Mouse (Mus musculus): ENCODE data around the gene Rab11fip3. TPM values are rescaled to one million over a fixed set of nuclear protein-coding genes. Genes with fewer than 3 reads are reported as not detected.
A peak's percentile ranks its signal among the peaks of the same experiment; 100 is the strongest.

Gene Rab11fip3
- polyA plus RNA-seq, 1 experiment from 2014 or later, result 15.8 TPM

GRCm38 (mm10) chr17:25941511-25942241 is 127.7 kb downstream of the Rab11fip3 start:
- H3K36me3 ChIP-seq (ENCODE audit: control insufficient read depth, insufficient read depth, low read length), result peaks cover 10% of the 10 kb centered on the region
- ATAC-seq (ENCODE audit: low read depth) (peak; percentile 74), DNase-seq (ENCODE audit: low spot score) (peak; percentile 68)
- 3% methylated on average over 48 of the region's 54 CpGs for WGBS
- peak overlapping the region; percentile 95 for H3K9ac ChIP-seq (ENCODE audit: low read depth, low read length)
- H3K4me1 ChIP-seq (ENCODE audit: control insufficient read depth, insufficient read depth, low read length), result peaks cover 18% of the 10 kb centered on the region
- no peaks in the 10 kb centered on the region for H3K9me3 ChIP-seq (ENCODE audit: control insufficient read depth, low read length)
- peak overlapping the region; percentile 58 for H3K4me2 ChIP-seq (ENCODE audit: low read depth, low read length)
- no peaks in the 10 kb centered on the region for H3K27me3 ChIP-seq (replicated peaks; ENCODE audit: control insufficient read depth, insufficient read depth, low read length)
- H3K4me3 ChIP-seq (ENCODE audit: low read depth, low read length), result peak overlapping the region; percentile 81
- peak overlapping the region; percentile 94 for H3K27ac ChIP-seq (replicated peaks; ENCODE audit: low read depth, low read length)

Other genes with a start within 250 kb of the Rab11fip3 start
- 22.9 and 25.5 TPM in 2 replicates for gene Wdr24, start 245.9 kb downstream of the Rab11fip3 start, polyA plus RNA-seq (2014; fragmentation: Nextera tagmentation; extraction: Ambion mirVana)
- gene Jmjd8, start 240.7 kb downstream of the Rab11fip3 start, polyA plus RNA-seq (2014; fragmentation: Nextera tagmentation; extraction: Ambion mirVana), result 35.2 and 36.2 TPM in 2 replicates
- gene Stub1, start 236.2 kb downstream of the Rab11fip3 start, polyA plus RNA-seq (2014; fragmentation: Nextera tagmentation; extraction: Ambion mirVana), result 314 and 351 TPM in 2 replicates
- 2.8 and 3.3 TPM in 2 replicates for gene Rhbdl1, start 232.3 kb downstream of the Rab11fip3 start, polyA plus RNA-seq (2014; fragmentation: Nextera tagmentation; extraction: Ambion mirVana)
- 1.4 and 1.6 TPM in 2 replicates for gene Gm20683, start 227.8 kb downstream of the Rab11fip3 start, polyA plus RNA-seq (2014; fragmentation: Nextera tagmentation; extraction: Ambion mirVana)
- 12.0 and 13.0 TPM in 2 replicates for gene Rhot2, start 224.7 kb downstream of the Rab11fip3 start, polyA plus RNA-seq (2014; fragmentation: Nextera tagmentation; extraction: Ambion mirVana)
- 17.6 and 19.8 TPM in 2 replicates for gene Wdr90, start 208.1 kb downstream of the Rab11fip3 start, polyA plus RNA-seq (2014; fragmentation: Nextera tagmentation; extraction: Ambion mirVana)
- 25.7 and 36.7 TPM in 2 replicates for gene Mcrip2, start 200.8 kb downstream of the Rab11fip3 start, polyA plus RNA-seq (2014; fragmentation: Nextera tagmentation; extraction: Ambion mirVana)
- 40.6 and 44.1 TPM in 2 replicates for gene Mettl26, start 194.5 kb downstream of the Rab11fip3 start, polyA plus RNA-seq (2014; fragmentation: Nextera tagmentation; extraction: Ambion mirVana)
- 0.42 and 0.48 TPM in 2 replicates for gene Wfikkn1, start 188.7 kb downstream of the Rab11fip3 start, polyA plus RNA-seq (2014; fragmentation: Nextera tagmentation; extraction: Ambion mirVana)
- 17.1 and 19.7 TPM in 2 replicates for gene Rab40c, start 149.8 kb downstream of the Rab11fip3 start, polyA plus RNA-seq (2014; fragmentation: Nextera tagmentation; extraction: Ambion mirVana)
- gene Pigq, start 124.6 kb downstream of the Rab11fip3 start, polyA plus RNA-seq (2014; fragmentation: Nextera tagmentation; extraction: Ambion mirVana), result 51.8 and 52.2 TPM in 2 replicates
- gene Nhlrc4, start 124.6 kb downstream of the Rab11fip3 start, polyA plus RNA-seq (2014; fragmentation: Nextera tagmentation; extraction: Ambion mirVana), result 0.99 TPM in 1 of 2 replicates, not detected in the other
- 0.16 TPM in 1 of 2 replicates, not detected in the other for gene A930017K11Rik, start 117.0 kb downstream of the Rab11fip3 start, polyA plus RNA-seq (2014; fragmentation: Nextera tagmentation; extraction: Ambion mirVana)
- 25.2 and 25.8 TPM in 2 replicates for gene Capn15, start 83.8 kb downstream of the Rab11fip3 start, polyA plus RNA-seq (2014; fragmentation: Nextera tagmentation; extraction: Ambion mirVana)
- gene Decr2, start 20.8 kb upstream of the Rab11fip3 start, polyA plus RNA-seq (2014; fragmentation: Nextera tagmentation; extraction: Ambion mirVana), result 15.7 and 18.5 TPM in 2 replicates
- gene Nme4, start 26.0 kb upstream of the Rab11fip3 start, polyA plus RNA-seq (2014; fragmentation: Nextera tagmentation; extraction: Ambion mirVana), result 77.2 and 92.4 TPM in 2 replicates
- 2.1 and 3.0 TPM in 2 replicates for gene Tmem8, start 43.7 kb upstream of the Rab11fip3 start, polyA plus RNA-seq (2014; fragmentation: Nextera tagmentation; extraction: Ambion mirVana)
- 177 and 183 TPM in 2 replicates for gene Mrpl28, start 53.9 kb upstream of the Rab11fip3 start, polyA plus RNA-seq (2014; fragmentation: Nextera tagmentation; extraction: Ambion mirVana)
- 10.7 and 12.9 TPM in 2 replicates for gene Axin1, start 69.1 kb upstream of the Rab11fip3 start, polyA plus RNA-seq (2014; fragmentation: Nextera tagmentation; extraction: Ambion mirVana)
- 0.43 and 0.85 TPM in 2 replicates for gene Pdia2, start 129.5 kb upstream of the Rab11fip3 start, polyA plus RNA-seq (2014; fragmentation: Nextera tagmentation; extraction: Ambion mirVana)
- gene Rgs11, start 133.4 kb upstream of the Rab11fip3 start, polyA plus RNA-seq (2014; fragmentation: Nextera tagmentation; extraction: Ambion mirVana), result 8.5 and 13.2 TPM in 2 replicates
- gene Arhgdig, start 138.2 kb upstream of the Rab11fip3 start, polyA plus RNA-seq (2014; fragmentation: Nextera tagmentation; extraction: Ambion mirVana), result 34.0 and 39.2 TPM in 2 replicates
- 39.4 and 42.3 TPM in 2 replicates for gene Fam234a, start 174.7 kb upstream of the Rab11fip3 start, polyA plus RNA-seq (2014; fragmentation: Nextera tagmentation; extraction: Ambion mirVana)
- gene Luc7l, start 183.3 kb upstream of the Rab11fip3 start, polyA plus RNA-seq (2014; fragmentation: Nextera tagmentation; extraction: Ambion mirVana), result 77.8 and 83.3 TPM in 2 replicates

Measured in embryonic facial prominence, embryonic 14.5 days (tissue).